Mouse (Mus musculus) macrophage (primary cell): ENCODE data around the gene Zap70. TPM values are rescaled to one million over a fixed set of nuclear protein-coding genes. Genes with fewer than 3 reads are reported as not detected.
A peak's percentile ranks its signal among the peaks of the same experiment; 100 is the strongest.
"Not testable (repeated sequence)": the region's sequence is repeated elsewhere in the genome, so short reads cannot be mapped to it uniquely, and the experiment has no call there.

Experiments used
- H3K27ac ChIP-seq: fragments of 350-480 bp; formaldehyde crosslinking; 2 replicates; pipeline ENCODE4 v1.9.0; 2021
- H3K36me3 ChIP-seq: fragments of 350-480 bp; formaldehyde crosslinking; 2 replicates; pipeline ENCODE4 v1.9.0; 2021; ENCODE audit errors: inconsistent target
- H3K4me3 ChIP-seq: fragments of 350-480 bp; formaldehyde crosslinking; 2 replicates; pipeline ENCODE4 v1.9.0; 2021; ENCODE audit errors: inconsistent target
- H3K79me2 ChIP-seq: fragments of 350-480 bp; formaldehyde crosslinking; 2 replicates; pipeline ENCODE4 v1.9.0; 2021; ENCODE audit errors: inconsistent target
- WGBS: methylation state at CpG from one replicate; pipeline ENCODE4 v1.1.7; 2026; ENCODE audit warnings: inconsistent platforms; ENCODE audit not compliant: missing documents; 5-methylcytosine and 5-hydroxymethylcytosine counted together
- polyA plus RNA-seq: library from polyadenylated mRNA; stranded (reverse); fragments of 250-400 nt; gene quantifications from 3 replicates; pipeline ENCODE4 v1.2.4, GENCODE M21; 2018; ENCODE audit warnings: inconsistent platforms

Gene Zap70
- polyA plus RNA-seq, 1 experiment from 2014 or later: not detected

DNA sequence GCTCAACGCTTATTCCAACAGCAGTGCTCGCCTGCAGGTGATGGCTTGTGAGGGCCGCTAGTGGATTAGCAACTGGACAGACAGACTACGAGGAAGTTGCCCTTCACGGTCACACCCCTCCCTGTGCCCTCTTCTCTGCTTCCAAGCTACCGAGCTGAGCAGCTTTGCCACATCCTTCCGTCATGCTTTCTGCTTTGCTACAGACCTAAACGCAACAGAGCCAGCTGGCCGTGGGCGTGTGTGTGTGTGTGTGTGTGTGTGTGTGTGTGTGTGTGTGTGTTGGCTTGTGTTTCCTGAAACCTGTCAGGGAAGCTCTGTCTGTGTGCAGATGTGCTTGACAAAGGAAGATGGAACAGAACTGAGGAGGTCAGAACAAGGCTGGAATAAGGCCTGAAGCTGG, 35.9 kb downstream of the Zap70 start:
- no peak overlapping the region for H3K4me3 ChIP-seq
- peaks cover 91% of the 10 kb centered on the region for H3K36me3 ChIP-seq
- H3K27ac ChIP-seq: no peak overlapping the region
- H3K79me2 ChIP-seq: no peaks in the 10 kb centered on the region
- 17% methylated on average over 10 of the region's 10 CpGs for WGBS

DNA sequence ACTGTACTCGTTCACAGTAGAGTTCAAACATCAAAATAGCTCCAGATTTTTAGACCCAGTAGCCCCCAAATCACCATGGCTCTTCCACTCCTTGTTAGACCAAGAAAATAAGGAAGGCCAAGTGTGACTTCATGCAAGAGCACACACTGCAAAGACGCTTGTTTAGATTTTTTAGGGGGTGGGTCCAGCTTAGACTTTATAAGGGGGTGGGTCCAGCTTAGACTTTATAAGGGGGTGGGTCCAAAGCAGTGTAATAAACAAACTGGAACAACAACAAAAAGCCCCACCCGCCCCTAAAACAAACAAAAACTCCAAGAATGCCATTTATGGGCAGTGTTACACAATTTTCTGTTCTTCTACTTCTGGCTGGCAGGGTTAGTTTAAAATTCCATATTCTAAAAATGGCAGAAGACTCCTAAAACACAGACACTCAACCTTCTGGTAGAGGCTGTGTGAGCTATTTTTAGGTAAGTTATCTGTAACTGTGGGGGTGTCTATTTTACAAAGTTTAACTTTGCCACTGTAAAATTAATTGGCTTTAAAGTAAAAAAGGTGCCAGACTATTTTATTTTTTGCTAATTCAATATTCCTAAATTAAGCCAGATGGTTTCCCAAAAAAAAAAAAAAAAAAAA, 38.9 kb downstream of the Zap70 start:
- 88% methylated on average over 3 of the region's 3 CpGs for WGBS
- peaks cover 72% of the 10 kb centered on the region for H3K36me3 ChIP-seq

GRCm38 (mm10) chr1:36804259-36804658, 42.7 kb downstream of the Zap70 start:
- H3K4me3 ChIP-seq: no peak overlapping the region
- H3K36me3 ChIP-seq: peaks cover 61% of the 10 kb centered on the region
- WGBS: 96% methylated on average over 9 of the region's 9 CpGs
- no peaks in the 10 kb centered on the region for H3K79me2 ChIP-seq
- no peak overlapping the region for H3K27ac ChIP-seq

More for the DNA sequence above, 38.9 kb downstream of the Zap70 start:
- Histone ChIP-seq H3K79me2 (no peaks in the 10 kb centered on the region), H3K4me3 (no peak overlapping the region), H3K27ac (no peak overlapping the region)

DNA sequence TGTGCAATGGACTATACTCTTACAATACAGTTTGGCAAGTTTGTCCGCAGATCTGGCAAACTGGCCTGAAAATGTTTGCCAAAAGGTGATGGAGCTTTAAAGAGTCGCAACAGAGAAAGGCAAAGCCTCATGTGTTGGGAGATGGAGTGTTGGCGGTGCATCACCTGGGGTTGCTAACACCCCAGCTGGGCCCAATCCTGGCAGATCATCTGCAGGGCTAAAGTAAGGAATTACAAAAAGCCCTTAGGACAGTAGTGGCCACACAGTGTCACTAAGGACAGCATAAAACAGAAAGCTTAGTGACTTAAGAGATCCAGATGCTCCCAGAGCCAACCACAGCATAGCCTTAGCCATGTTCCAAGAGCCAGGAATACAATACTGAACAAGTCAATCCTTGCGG, 43.2 kb downstream of the Zap70 start:
- no peak overlapping the region for H3K27ac ChIP-seq
- H3K36me3 ChIP-seq: peaks cover 61% of the 10 kb centered on the region
- no peaks in the 10 kb centered on the region for H3K79me2 ChIP-seq
- H3K4me3 ChIP-seq: no peak overlapping the region
- WGBS: 95% methylated on average over 4 of the region's 4 CpGs

GRCm38 (mm10) chr1:36806181-36806905, 44.7 kb downstream of the Zap70 start:
- 97% methylated on average over 7 of the region's 7 CpGs for WGBS
- Histone ChIP-seq H3K36me3 (peaks cover 63% of the 10 kb centered on the region), H3K4me3 (no peak overlapping the region), H3K79me2 (no peaks in the 10 kb centered on the region), H3K27ac (no peak overlapping the region)

DNA sequence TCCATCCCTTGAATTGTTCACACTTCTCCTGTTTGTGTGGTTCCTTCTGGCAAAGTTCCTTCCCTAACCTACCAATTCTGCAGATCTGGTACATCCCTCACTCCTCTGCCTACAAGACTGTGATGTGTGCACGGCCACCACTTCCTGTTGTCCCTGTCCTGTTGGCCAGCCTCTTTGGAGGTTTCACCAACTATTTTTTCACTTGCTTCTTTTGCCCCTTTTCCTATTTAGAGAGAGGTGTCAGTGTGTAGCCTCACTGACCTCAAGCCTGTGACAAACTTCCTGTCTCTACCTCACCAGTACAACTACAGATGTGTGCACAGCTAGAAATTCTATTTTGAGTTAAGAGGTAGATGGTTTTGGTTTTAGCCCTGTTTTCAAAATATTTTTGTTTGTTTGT, 45.5 kb downstream of the Zap70 start:
- Histone ChIP-seq H3K79me2 (no peaks in the 10 kb centered on the region), H3K4me3 (no peak overlapping the region), H3K36me3 (peaks cover 63% of the 10 kb centered on the region), H3K27ac (no peak overlapping the region)
- 36% methylated on average over 1 of the region's 1 CpGs for whole genome bisulfite sequencing

- Histone ChIP-seq H3K36me3 (peaks cover 72% of the 10 kb centered on the region), H3K27ac (no peak overlapping the region), H3K79me2 (no peaks in the 10 kb centered on the region), H3K4me3 (no peak overlapping the region)
- 95% methylated on average over 14 of the region's 14 CpGs for WGBS
These were observed 46.4 kb downstream of the Zap70 start for GRCm38 (mm10) chr1:36807782-36808565.

DNA sequence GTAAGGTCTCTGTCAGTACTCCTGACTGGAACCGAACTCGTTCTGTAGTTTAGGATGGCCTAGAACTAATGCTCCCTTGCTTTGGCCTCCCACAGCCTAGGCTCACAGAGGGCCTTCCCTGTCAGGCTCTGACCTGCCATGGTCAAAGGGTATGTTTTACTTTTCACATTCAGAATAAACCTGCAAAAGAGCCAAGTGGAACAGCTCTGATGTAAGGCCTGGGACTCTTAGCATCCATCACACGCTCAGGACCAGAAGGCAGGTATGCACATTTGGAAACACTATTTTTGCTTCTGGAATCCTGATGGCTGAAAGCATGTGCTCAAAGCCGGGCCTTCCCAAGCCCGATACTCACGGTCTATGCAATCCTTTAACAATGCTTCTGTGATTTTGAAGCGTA, 50.2 kb downstream of the Zap70 start:
- Histone ChIP-seq H3K79me2 (no peaks in the 10 kb centered on the region), H3K27ac (no peak overlapping the region), H3K4me3 (no peak overlapping the region), H3K36me3 (peaks cover 61% of the 10 kb centered on the region)
- 94% methylated on average over 7 of the region's 7 CpGs for WGBS

DNA sequence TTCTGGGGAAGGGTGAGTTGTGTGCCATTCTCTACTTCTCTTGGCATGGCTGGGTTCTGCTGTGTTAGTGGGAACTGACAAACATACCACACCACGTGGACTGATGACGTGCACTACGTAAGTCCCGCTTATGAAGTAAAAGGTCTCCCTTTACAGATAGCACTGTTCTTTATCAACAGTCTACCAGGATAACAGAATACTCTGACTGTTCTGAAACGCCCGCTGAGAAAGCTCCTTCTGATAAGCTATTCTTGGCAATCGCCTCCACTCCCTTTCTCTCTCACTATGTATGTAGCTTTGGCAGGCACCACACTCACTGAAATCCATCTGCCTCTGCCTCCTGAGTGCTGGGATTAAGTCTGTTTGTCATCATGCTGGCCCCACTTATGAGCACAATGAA, 51.8 kb downstream of the Zap70 start:
- Histone ChIP-seq H3K4me3 (no peak overlapping the region), H3K79me2 (no peaks in the 10 kb centered on the region), H3K27ac (0 out of 2 replicates have a peak overlapping the region, but pooled peaks have one; percentile 77), H3K36me3 (peaks cover 63% of the 10 kb centered on the region)
- 96% methylated on average over 7 of the region's 7 CpGs for WGBS

DNA sequence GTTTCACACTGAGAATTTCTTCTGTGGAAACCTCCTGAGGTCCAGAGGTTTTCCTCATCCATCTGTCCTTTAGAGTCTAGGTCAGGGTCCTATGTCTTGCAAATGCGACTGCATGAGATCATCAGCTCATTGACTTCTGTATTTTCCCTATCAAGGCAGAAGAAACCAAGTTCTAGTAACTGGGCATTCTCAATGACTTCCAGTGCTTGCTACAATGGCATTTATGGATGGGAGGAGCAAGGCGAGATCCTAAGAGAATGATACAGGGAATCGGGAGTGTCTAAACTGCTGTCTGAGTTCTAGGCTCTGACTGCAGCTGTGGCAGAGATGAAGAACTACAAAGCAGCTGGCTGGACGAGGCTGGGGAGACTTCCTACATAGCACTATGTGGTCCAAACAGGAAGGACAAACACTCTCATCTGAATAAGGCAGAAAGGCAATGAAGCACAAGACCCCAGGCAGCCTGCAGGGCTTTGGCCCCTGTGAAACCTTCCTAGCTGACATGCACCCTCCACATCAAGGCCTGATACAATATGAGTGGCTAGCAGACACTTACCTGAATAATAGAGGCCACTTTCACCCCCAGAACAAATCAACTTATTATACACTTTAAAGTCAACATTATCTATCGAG, 52.8 kb downstream of the Zap70 start:
- WGBS: 80% methylated on average over 5 of the region's 5 CpGs
- Histone ChIP-seq H3K4me3 (no peak overlapping the region), H3K79me2 (no peaks in the 10 kb centered on the region), H3K36me3 (peaks cover 65% of the 10 kb centered on the region), H3K27ac (peak overlapping the region; percentile 77)

DNA sequence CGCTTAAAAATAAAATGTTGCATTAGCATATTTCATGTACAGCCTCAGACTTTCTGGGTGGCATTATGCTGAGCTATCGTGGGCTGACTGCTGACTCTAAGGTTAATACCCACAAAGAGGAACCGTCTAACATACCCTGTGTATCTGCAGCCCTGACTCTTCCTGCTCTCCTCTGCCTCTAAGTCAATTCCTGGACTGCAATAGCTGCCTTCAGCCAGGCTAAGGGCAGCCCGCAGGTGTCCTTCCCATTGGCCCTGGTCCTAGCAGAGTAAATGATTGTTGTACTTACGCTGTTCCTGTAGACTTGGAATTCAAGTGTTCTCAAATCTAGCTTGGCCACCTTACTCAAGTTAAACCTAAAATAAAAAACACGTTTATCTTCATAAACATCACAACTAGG, 53.6 kb downstream of the Zap70 start:
- Histone ChIP-seq H3K79me2 (no peaks in the 10 kb centered on the region), H3K36me3 (peaks cover 57% of the 10 kb centered on the region), H3K4me3 (no peak overlapping the region), H3K27ac (peak overlapping the region; percentile 77)
- 42% methylated on average over 6 of the region's 6 CpGs for WGBS

- peaks cover 79% of the 10 kb centered on the region for H3K36me3 ChIP-seq
- 94% methylated on average over 4 of the region's 4 CpGs for WGBS
- H3K4me3 ChIP-seq: not testable (repeated sequence)
These were observed 60.3 kb downstream of the Zap70 start for GRCm38 (mm10) chr1:36821918-36822317.

GRCm38 (mm10) chr1:36824356-36824755, 62.8 kb downstream of the Zap70 start:
- WGBS: 90% methylated on average over 5 of the region's 5 CpGs
- peaks cover 75% of the 10 kb centered on the region for H3K36me3 ChIP-seq
- no peaks in the 10 kb centered on the region for H3K79me2 ChIP-seq
- no peak overlapping the region for H3K27ac ChIP-seq
- H3K4me3 ChIP-seq: no peak overlapping the region

More at GRCm38 (mm10) chr1:36821918-36822317, 60.3 kb downstream of the Zap70 start:
- not testable (repeated sequence) for H3K27ac ChIP-seq, H3K79me2 ChIP-seq
